Mouse (Mus musculus) cerebral cortex, adult 2 months (tissue): ENCODE data around the gene Dnaaf5.

Source experiments
- WGBS: fragments of 180-500 bp; shearing (Covaris S2); methylation state at CpG from one replicate; pipeline ENCODE4 v1.1.7; 2018; 5-methylcytosine and 5-hydroxymethylcytosine counted together

Gene Dnaaf5

GRCm38 (mm10) chr5:139149681-139150602, at the start of gene Dnaaf5, which contains the start of gene Prkar1b:
Dnaaf5 (plus strand) TSS chr5:139150223.
Prkar1b (minus strand) TSS chr5:139150001.
- 1% methylated on average over 85 of the region's 87 CpGs for WGBS

- 57% methylated on average over 6 of the region's 6 CpGs for WGBS
Observed at GRCm38 (mm10) chr5:139101783-139102182, 48.2 kb upstream of the Dnaaf5 start.

GRCm38 (mm10) chr5:139107815-139108214, 42.2 kb upstream of the Dnaaf5 start:
- 51% methylated on average over 9 of the region's 9 CpGs for WGBS

- WGBS: 97% methylated on average over 2 of the region's 2 CpGs
Observed at GRCm38 (mm10) chr5:139110140-139110855, 39.7 kb upstream of the Dnaaf5 start.

GRCm38 (mm10) chr5:139111991-139112390, 38.0 kb upstream of the Dnaaf5 start:
- WGBS: 27% methylated on average over 9 of the region's 9 CpGs

GRCm38 (mm10) chr5:139112418-139112817, 37.6 kb upstream of the Dnaaf5 start:
- 28% methylated on average over 9 of the region's 9 CpGs for WGBS

GRCm38 (mm10) chr5:139114876-139115275, 35.1 kb upstream of the Dnaaf5 start:
- WGBS: 75% methylated on average over 4 of the region's 4 CpGs

GRCm38 (mm10) chr5:139115507-139115906, 34.5 kb upstream of the Dnaaf5 start:
- WGBS: 95% methylated on average over 7 of the region's 7 CpGs

- WGBS: 80% methylated on average over 5 of the region's 5 CpGs
Observed at GRCm38 (mm10) chr5:139118139-139118960, 31.7 kb upstream of the Dnaaf5 start.

GRCm38 (mm10) chr5:139118961-139119276, 31.1 kb upstream of the Dnaaf5 start:
- WGBS: 58% methylated on average over 2 of the region's 2 CpGs

GRCm38 (mm10) chr5:139125717-139126116, 24.3 kb upstream of the Dnaaf5 start:
- WGBS: 82% methylated on average over 3 of the region's 3 CpGs

GRCm38 (mm10) chr5:139128476-139129065, 21.5 kb upstream of the Dnaaf5 start:
- 34% methylated on average over 12 of the region's 12 CpGs for WGBS

GRCm38 (mm10) chr5:139129078-139129477, 20.9 kb upstream of the Dnaaf5 start:
- 13% methylated on average over 12 of the region's 12 CpGs for WGBS

GRCm38 (mm10) chr5:139129572-139130151, 20.4 kb upstream of the Dnaaf5 start:
- WGBS: 3% methylated on average over 51 of the region's 55 CpGs

GRCm38 (mm10) chr5:139130351-139130750, 19.7 kb upstream of the Dnaaf5 start:
- 65% methylated on average over 5 of the region's 5 CpGs for WGBS

GRCm38 (mm10) chr5:139134501-139134900, 15.5 kb upstream of the Dnaaf5 start:
- WGBS: 65% methylated on average over 8 of the region's 8 CpGs

- WGBS: 21% methylated on average over 1 of the region's 1 CpGs
Observed at GRCm38 (mm10) chr5:139136341-139136740, 13.7 kb upstream of the Dnaaf5 start.

GRCm38 (mm10) chr5:139137176-139137575, 12.8 kb upstream of the Dnaaf5 start:
- WGBS: 86% methylated on average over 6 of the region's 6 CpGs

- 32% methylated on average over 12 of the region's 12 CpGs for WGBS
Observed at GRCm38 (mm10) chr5:139138261-139138925, 11.6 kb upstream of the Dnaaf5 start.

GRCm38 (mm10) chr5:139138926-139139472, 11.0 kb upstream of the Dnaaf5 start:
- WGBS: 83% methylated on average over 8 of the region's 8 CpGs
